Mouse (Mus musculus): ENCODE results near the gene Lce1b. TPM values are rescaled to one million over a fixed set of nuclear protein-coding genes. Genes with fewer than 3 reads are reported as not detected.

Lce1b gene
- polyA plus RNA-seq (2014; fragmentation: Illumina TruSeq; extraction: RNeasy Lipid Tissue Mini Kit (QIAGEN cat#74804)), result not detected

DNA sequence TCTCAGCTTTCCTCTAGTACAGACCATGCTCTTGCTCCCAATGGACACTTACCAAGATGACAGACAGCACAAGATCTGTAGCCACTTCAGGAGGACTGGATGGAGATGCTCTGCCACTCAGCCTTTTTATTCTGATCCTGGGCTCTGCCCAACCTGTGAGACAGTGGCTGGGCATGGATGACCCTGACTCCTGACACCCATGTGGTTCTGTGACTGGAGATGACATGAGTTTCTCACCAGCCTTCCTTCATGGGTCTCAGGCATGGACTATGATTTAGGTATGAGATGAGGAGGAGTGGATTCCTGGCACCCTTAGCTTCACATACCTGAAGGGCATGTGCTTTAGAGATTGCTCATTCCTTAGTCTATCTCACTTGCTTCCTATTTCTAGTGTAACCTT, at the start of gene Lce1b:
Gene Lce1b, minus strand, starts transcription at position 101 of the 400 bp plus-strand sequence.

GRCm38 (mm10) chr3:92687110-92687509, 30.4 kb upstream of the Lce1b start, which contains the start of gene Lce1d:
Gene Lce1d, minus strand, starts transcription at chr3:92687210.

DNA sequence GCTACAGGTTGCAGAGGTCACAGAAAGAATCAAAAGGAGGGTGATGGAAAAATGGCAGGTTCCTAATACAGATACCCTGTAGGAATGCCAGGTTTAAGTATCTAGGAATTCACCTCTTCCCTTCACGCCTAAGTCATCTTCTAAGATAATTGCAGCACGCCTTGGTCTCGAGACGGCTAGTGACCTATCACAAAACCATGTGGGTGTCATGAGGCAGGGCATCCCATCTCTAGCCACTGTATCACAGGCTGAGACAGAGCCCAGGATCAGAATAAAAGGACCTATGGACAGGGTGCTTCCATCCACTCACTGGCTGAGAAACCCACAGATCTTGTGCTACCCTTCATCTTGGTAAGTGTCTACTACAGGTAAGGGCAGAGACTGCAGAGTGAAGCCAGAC, 22.2 kb upstream of the Lce1b start, which contains the start of gene Lce1c:
Gene Lce1c, plus strand, starts transcription at position 301 of the 400 bp plus-strand sequence.

DNA sequence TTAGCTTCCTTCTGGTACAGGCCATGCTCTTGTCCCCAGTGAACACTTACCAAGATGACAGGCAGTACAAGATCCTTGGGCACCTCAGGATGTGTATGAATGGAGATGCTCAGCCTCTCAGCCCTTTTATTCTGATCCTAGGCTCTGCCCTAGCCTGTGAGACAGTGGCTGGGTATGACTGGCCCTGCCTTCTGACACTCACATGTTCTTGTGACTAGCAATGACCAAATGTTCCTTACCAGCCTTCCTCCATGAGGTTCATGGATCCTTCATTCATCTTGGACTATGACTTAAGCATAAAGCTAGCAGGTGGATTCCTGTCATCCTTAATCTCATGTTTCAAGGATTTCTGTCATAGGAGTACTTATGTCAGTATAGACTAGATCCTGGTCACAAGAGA, 13.5 kb upstream of the Lce1b start, which contains the start of gene Lce1a2:
Gene Lce1a2, minus strand, starts transcription at position 101 of the 400 bp plus-strand sequence.

DNA sequence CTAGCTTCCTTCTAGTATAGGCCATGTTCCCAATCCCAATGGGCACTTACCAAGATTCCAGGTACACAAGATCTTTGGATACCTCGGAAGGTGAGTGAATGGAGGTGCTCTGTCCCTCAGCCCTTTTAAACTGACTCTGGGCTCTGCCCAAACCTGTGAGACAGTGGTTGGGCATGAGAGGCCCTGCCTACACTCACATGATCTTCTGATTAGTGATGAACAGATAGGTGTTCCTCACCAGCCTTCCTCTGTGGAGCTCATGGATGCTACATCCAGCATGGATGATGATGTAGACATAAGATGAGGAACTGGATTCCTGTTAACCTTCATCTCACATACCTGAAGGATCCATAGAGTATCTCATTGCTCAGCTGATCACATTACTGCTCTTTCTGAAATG, 8.5 kb downstream of the Lce1b start, which contains the start of gene Lce1a1:
Gene Lce1a1, minus strand, starts transcription at position 101 of the 400 bp plus-strand sequence.

DNA sequence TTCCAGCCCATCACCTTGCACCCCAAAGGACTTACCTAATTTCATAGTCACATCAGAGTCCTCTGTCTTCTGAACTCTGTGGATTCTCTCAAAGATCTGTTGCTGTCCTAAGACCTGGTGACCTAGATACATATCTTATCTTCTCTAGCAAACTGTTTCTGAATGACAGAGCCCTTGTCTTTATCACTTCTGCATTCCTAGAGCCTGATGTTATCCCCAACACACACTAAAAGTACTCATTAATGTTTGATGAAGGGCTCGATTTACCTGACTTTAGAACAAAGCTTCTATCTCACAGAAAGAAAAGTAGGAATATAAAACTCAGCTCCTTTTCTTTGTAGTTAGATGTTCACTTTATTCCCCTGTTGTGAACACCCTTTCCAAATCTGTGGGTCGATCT, 35.2 kb downstream of the Lce1b start, which contains the start of gene Lce6a:
Gene Lce6a, minus strand, starts transcription at position 101 of the 400 bp plus-strand sequence.

GRCm38 (mm10) chr3:92607392-92607791, 49.3 kb downstream of the Lce1b start, which contains the start of gene 2210017I01Rik:
Gene 2210017I01Rik, minus strand, starts transcription at chr3:92607492.

Other genes with a start within 250 kb of the Lce1b start
- not detected for gene Sprr2i, start 248.9 kb downstream of the Lce1b start, polyA plus RNA-seq (2014; fragmentation: Illumina TruSeq; extraction: RNeasy Lipid Tissue Mini Kit (QIAGEN cat#74804))
- not detected for gene Sprr2j-ps, start 238.8 kb downstream of the Lce1b start, polyA plus RNA-seq (2014; fragmentation: Illumina TruSeq; extraction: RNeasy Lipid Tissue Mini Kit (QIAGEN cat#74804))
- 5.8 TPM for gene Gm9774, start 227.5 kb downstream of the Lce1b start, polyA plus RNA-seq (2014; fragmentation: Illumina TruSeq; extraction: RNeasy Lipid Tissue Mini Kit (QIAGEN cat#74804))
- gene Sprr2k, start 224.3 kb downstream of the Lce1b start, polyA plus RNA-seq (2014; fragmentation: Illumina TruSeq; extraction: RNeasy Lipid Tissue Mini Kit (QIAGEN cat#74804)), result not detected
- gene Sprr1b, start 218.1 kb downstream of the Lce1b start, polyA plus RNA-seq (2014; fragmentation: Illumina TruSeq; extraction: RNeasy Lipid Tissue Mini Kit (QIAGEN cat#74804)), result not detected
- gene Sprr3, start 198.2 kb downstream of the Lce1b start, polyA plus RNA-seq (2014; fragmentation: Illumina TruSeq; extraction: RNeasy Lipid Tissue Mini Kit (QIAGEN cat#74804)), result not detected
- gene Sprr1a, start 171.0 kb downstream of the Lce1b start, polyA plus RNA-seq (2014; fragmentation: Illumina TruSeq; extraction: RNeasy Lipid Tissue Mini Kit (QIAGEN cat#74804)), result not detected
- gene Sprr4, start 156.4 kb downstream of the Lce1b start, polyA plus RNA-seq (2014; fragmentation: Illumina TruSeq; extraction: RNeasy Lipid Tissue Mini Kit (QIAGEN cat#74804)), result not detected
- gene 2310046K23Rik, start 122.4 kb downstream of the Lce1b start, polyA plus RNA-seq (2014; fragmentation: Illumina TruSeq; extraction: RNeasy Lipid Tissue Mini Kit (QIAGEN cat#74804)), result not detected
- gene Ivl, start 83.2 kb downstream of the Lce1b start, polyA plus RNA-seq (2014; fragmentation: Illumina TruSeq; extraction: RNeasy Lipid Tissue Mini Kit (QIAGEN cat#74804)), result not detected
- not detected for gene Smcp, start 67.9 kb downstream of the Lce1b start, polyA plus RNA-seq (2014; fragmentation: Illumina TruSeq; extraction: RNeasy Lipid Tissue Mini Kit (QIAGEN cat#74804))
- gene 2210017I01Rik, start 49.4 kb downstream of the Lce1b start, polyA plus RNA-seq (2014; fragmentation: Illumina TruSeq; extraction: RNeasy Lipid Tissue Mini Kit (QIAGEN cat#74804)), result not detected
- not detected for gene Lce6a, start 35.3 kb downstream of the Lce1b start, polyA plus RNA-seq (2014; fragmentation: Illumina TruSeq; extraction: RNeasy Lipid Tissue Mini Kit (QIAGEN cat#74804))
- not detected for gene Lce1a1, start 8.6 kb downstream of the Lce1b start, polyA plus RNA-seq (2014; fragmentation: Illumina TruSeq; extraction: RNeasy Lipid Tissue Mini Kit (QIAGEN cat#74804))
- not detected for gene Lce1a2, start 13.4 kb upstream of the Lce1b start, polyA plus RNA-seq (2014; fragmentation: Illumina TruSeq; extraction: RNeasy Lipid Tissue Mini Kit (QIAGEN cat#74804))
- gene Lce1c, start 22.3 kb upstream of the Lce1b start, polyA plus RNA-seq (2014; fragmentation: Illumina TruSeq; extraction: RNeasy Lipid Tissue Mini Kit (QIAGEN cat#74804)), result not detected
- gene Lce1d, start 30.3 kb upstream of the Lce1b start, polyA plus RNA-seq (2014; fragmentation: Illumina TruSeq; extraction: RNeasy Lipid Tissue Mini Kit (QIAGEN cat#74804)), result not detected
- not detected for gene Lce1e, start 52.1 kb upstream of the Lce1b start, polyA plus RNA-seq (2014; fragmentation: Illumina TruSeq; extraction: RNeasy Lipid Tissue Mini Kit (QIAGEN cat#74804))
- not detected for gene Lce1f, start 63.4 kb upstream of the Lce1b start, polyA plus RNA-seq (2014; fragmentation: Illumina TruSeq; extraction: RNeasy Lipid Tissue Mini Kit (QIAGEN cat#74804))
- gene Gm38119, start 82.2 kb upstream of the Lce1b start, polyA plus RNA-seq (2014; fragmentation: Illumina TruSeq; extraction: RNeasy Lipid Tissue Mini Kit (QIAGEN cat#74804)), result not detected
- not detected for gene Lce1g, start 95.4 kb upstream of the Lce1b start, polyA plus RNA-seq (2014; fragmentation: Illumina TruSeq; extraction: RNeasy Lipid Tissue Mini Kit (QIAGEN cat#74804))
- not detected for gene Lce1h, start 108.1 kb upstream of the Lce1b start, polyA plus RNA-seq (2014; fragmentation: Illumina TruSeq; extraction: RNeasy Lipid Tissue Mini Kit (QIAGEN cat#74804))
- not detected for gene Lce1i, start 122.0 kb upstream of the Lce1b start, polyA plus RNA-seq (2014; fragmentation: Illumina TruSeq; extraction: RNeasy Lipid Tissue Mini Kit (QIAGEN cat#74804))
- not detected for gene Lce1j, start 133.6 kb upstream of the Lce1b start, polyA plus RNA-seq (2014; fragmentation: Illumina TruSeq; extraction: RNeasy Lipid Tissue Mini Kit (QIAGEN cat#74804))
- not detected for gene Lce1k, start 151.0 kb upstream of the Lce1b start, polyA plus RNA-seq (2014; fragmentation: Illumina TruSeq; extraction: RNeasy Lipid Tissue Mini Kit (QIAGEN cat#74804))
- gene Kprp, start 170.3 kb upstream of the Lce1b start, polyA plus RNA-seq (2014; fragmentation: Illumina TruSeq; extraction: RNeasy Lipid Tissue Mini Kit (QIAGEN cat#74804)), result not detected
- not detected for gene Lce1l, start 194.4 kb upstream of the Lce1b start, polyA plus RNA-seq (2014; fragmentation: Illumina TruSeq; extraction: RNeasy Lipid Tissue Mini Kit (QIAGEN cat#74804))
- gene 2310050C09Rik, start 213.3 kb upstream of the Lce1b start, polyA plus RNA-seq (2014; fragmentation: Illumina TruSeq; extraction: RNeasy Lipid Tissue Mini Kit (QIAGEN cat#74804)), result not detected

All from ovary, adult 10 weeks (tissue).